Mouse (Mus musculus) kidney, adult 8-10 months (tissue): Measurements from ENCODE around the gene Fbxo30.
"Not testable (repeated sequence)": the region's sequence is repeated elsewhere in the genome, so short reads cannot be mapped to it uniquely, and the experiment has no call there.

Source experiments
- DNase-seq, 2 experiments: peaks; one replicate each; pipeline ENCODE4 v3.0.0; 2022

The Fbxo30 gene

GRCm38 (mm10) chr10:11280578-11281463 lies at the start of gene Fbxo30:
Fbxo30 (plus strand) TSS chr10:11281330.
- DNase-seq, result peak; percentile 95

- DNase-seq, result no peak
Observed at GRCm38 (mm10) chr10:11233208-11233607, 47.9 kb upstream of the Fbxo30 start.

GRCm38 (mm10) chr10:11242988-11243387 lies 38.1 kb upstream of the Fbxo30 start:
- DNase-seq, result not testable (repeated sequence)

- no peak for DNase-seq
Observed at GRCm38 (mm10) chr10:11248210-11248609, 32.9 kb upstream of the Fbxo30 start.

GRCm38 (mm10) chr10:11250247-11250997 lies 30.7 kb upstream of the Fbxo30 start:
- DNase-seq, result no peak

GRCm38 (mm10) chr10:11253581-11253980 lies 27.5 kb upstream of the Fbxo30 start:
- not testable (repeated sequence) for DNase-seq

DNA sequence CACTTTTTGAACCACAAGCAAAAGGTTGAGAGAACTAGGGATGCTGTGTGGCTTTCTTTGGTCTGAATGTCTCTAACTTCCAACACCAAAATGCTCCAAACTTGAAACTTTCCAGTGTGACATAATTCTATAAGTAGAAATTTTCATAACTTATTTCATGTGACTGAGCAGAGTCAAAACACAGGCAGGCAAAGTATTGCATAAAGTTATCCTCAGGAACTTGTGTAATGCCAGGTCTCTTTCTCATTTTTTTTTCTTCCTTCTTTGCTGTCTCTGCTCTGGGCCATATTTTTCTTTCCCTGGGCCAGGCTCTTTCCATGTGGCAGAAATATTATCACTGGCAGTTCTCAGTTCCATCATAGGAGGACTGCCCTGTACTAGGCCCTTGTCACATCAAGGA lies 21.0 kb upstream of the Fbxo30 start:
- no peak for DNase-seq

DNA sequence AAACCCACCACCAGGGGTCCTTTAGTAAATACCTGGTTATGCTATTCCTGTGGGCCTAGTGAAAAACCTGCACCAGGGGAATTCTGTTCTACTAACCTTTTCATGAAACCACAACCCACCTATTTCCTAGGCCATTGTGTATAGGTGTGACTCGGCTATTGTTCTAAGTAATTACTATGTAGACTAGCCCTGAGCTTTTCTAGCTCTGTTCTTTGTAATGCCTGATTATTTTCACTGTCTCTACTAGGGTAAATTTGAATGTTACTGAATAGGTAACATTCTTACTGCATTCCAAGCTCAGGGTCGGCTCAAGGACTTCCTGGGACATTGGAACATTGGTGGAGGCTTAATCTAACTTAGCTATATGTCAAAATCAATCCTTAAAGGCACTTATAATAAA lies 18.8 kb upstream of the Fbxo30 start:
- not testable (repeated sequence) for DNase-seq

DNA sequence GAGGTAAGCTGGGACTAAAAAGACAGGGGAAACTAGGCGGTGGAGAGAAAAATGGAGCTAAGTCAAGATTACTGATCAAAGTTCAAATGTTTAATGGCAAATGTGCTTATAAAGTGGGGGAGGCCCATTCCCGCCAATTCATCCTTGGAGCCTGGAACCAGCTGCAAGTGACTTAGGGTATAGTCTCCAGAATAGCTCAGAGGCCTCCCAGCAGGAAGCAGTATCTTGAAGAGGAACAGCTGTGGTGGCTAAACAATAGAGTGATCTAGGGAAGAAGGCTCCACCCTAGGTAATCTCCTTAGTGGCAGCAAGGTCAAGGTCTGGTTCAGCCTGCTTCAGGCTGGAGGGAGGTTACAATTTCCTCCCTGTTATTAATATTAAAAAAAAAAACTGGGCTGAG lies 17.3 kb upstream of the Fbxo30 start:
- DNase-seq, result not testable (repeated sequence)

- DNase-seq, result no peak
Observed at GRCm38 (mm10) chr10:11269165-11269564, 12.0 kb upstream of the Fbxo30 start.

GRCm38 (mm10) chr10:11274431-11274830 lies 6.7 kb upstream of the Fbxo30 start:
- DNase-seq, result peak; percentile 71 to 78

- DNase-seq, result no peak
Observed at GRCm38 (mm10) chr10:11280235-11280577, 924 bp upstream of the Fbxo30 start.

- DNase-seq, result peak; percentile 39 to 54
Observed at GRCm38 (mm10) chr10:11281498-11282305, 572 bp downstream of the Fbxo30 start.

DNA sequence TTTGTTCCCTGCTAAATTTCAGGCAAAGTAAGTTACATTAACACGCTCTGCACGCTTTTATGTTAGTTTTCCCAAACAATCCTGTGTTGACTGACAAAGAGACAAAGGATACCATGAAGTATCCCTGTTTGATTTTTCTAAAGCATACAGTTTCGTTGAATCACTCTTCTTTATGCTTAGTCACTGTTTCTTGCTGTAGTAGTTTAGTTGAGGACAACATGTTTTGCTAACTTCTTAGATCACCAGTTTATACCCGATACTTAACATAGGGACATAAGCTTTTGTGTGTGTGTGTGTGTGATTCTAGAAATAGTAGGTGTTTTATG lies 1.1 kb downstream of the Fbxo30 start:
- DNase-seq, result no peak

DNA sequence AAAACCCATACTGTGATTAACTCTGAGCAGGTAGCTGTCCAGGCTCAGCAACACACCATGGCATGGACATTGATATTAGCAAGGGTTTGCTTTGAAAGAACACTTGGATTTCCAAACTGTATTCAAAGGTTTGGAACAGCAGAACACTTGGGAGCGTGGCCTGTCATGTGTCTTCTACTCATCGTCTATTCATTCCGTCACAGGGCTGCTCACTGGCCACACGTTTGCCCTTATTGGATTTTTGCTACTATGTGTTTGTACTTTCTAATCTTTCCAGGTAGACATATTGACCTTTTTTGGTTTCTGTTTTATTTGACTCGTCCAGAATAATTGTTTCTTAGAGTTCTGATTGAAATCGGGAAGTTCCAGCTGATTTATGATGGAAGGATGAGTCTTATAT lies 17.3 kb downstream of the Fbxo30 start:
- DNase-seq, result no peak

GRCm38 (mm10) chr10:11305365-11306053 lies 24.4 kb downstream of the Fbxo30 start:
- DNase-seq, result no peak

DNA sequence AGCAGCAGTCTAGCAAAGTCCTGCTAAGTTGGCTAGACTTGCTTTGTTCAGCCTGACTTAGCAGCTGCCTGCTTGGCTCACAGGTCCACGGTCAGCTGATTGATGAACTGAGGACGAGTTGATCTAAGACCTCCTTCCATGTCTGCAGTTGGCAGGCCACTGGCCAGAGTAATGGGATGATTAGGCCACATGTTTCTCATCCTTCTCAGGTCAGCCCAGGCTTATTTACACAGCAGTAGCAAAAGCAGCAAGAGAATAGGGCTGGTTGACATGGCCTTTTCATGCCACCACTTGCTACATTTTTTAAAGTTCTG lies 24.9 kb downstream of the Fbxo30 start:
- peak; percentile 7 to 22 for DNase-seq

DNA sequence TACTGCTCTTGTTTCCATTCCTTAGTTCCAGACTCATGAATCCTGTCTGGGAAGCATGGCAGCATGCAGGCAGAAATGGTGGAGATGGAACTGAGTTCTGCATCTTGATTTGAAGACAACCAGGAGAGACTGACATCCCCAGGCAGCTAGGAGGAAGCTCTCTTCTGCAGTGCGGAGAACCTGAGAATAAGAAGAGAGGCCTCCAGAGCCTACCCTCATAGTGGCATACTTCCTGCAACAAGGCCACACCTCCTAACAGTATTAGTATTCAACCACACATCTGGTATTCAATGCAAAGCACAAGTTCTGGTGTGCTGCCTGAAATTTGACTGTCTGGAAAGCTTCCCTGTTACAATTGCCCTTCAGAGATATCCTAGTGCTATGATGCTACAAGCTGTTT lies 28.7 kb downstream of the Fbxo30 start:
- DNase-seq, result no peak

GRCm38 (mm10) chr10:11310481-11310880 lies 29.4 kb downstream of the Fbxo30 start:
- DNase-seq, result no peak

DNA sequence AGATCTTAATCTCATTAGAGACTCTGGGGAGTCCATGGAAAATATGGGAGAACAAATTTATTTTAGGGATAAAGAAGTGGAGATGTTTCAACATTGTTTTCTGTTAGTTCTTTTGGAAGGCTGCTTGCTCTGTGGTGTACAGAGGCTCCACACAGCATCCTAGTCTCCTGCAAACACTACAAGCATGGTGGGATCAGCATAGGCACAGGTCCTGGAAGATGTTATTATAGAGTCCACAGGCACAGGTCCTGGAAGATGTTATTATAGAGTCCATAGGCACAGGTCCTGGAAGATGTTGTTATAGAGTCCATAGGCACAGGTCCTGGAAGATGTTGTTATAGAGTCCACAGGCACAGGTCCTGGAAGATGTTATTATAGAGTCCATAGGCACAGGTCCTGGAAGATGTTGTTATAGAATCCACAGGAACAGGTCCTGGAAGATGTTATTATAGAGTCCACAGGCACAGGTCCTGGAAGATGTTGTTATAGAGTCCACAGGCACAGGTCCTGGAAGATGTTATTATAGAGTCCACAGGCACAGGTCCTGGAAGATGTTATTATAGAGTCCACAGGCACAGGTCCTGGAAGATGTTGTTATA lies 36.8 kb downstream of the Fbxo30 start:
- DNase-seq, result not testable (repeated sequence)

- DNase-seq, result no peak
Observed at GRCm38 (mm10) chr10:11319446-11319970, 38.4 kb downstream of the Fbxo30 start.

GRCm38 (mm10) chr10:11322316-11322715 lies 41.2 kb downstream of the Fbxo30 start:
- no peak for DNase-seq
